Comparison of ENCODE assay signal across 19 mouse cellular contexts in genomic region chr4:86942656-86943055, GRCm38 (mm10).
DNase-seq lines count a peak whose midpoint lies in the region; ATAC-seq and TF ChIP-seq lines count a peak whose summit lies in the region.
"Had no signal": no experiment of that assay in that cellular context is flagged by ENCODE, and none has a peak within 500 bp of the region (broad histone marks: within the 10 kb centered on the region; RNA-seq: fewer than 3 reads in every experiment).

No protein-coding gene starts in this region.

- H3K9me3 ChIP-seq in kidney, embryonic 15.5 days (replicated peaks): no peaks in the 10 kb centered on the region
- no peaks in the 10 kb centered on the region for H3K9me3 ChIP-seq in kidney, embryonic 14.5 days (ENCODE audit: control insufficient read depth, low read length)
- no peaks in the 10 kb centered on the region for H3K9me3 ChIP-seq in E14TG2a.4 (ENCODE audit: low read length)
- H3K9me3 ChIP-seq in ES-Bruce4 (replicated peaks; ENCODE audit: control insufficient read depth, insufficient read depth, low read length, poor library complexity, severe bottlenecking): no peaks in the 10 kb centered on the region
- H3K9me3 ChIP-seq: embryonic facial prominence, embryonic 10.5 days; forebrain, embryonic 13.5 days; hindbrain, embryonic 10.5 days had no signal

- H3K27me3 ChIP-seq in kidney, embryonic 15.5 days: no peaks in the 10 kb centered on the region
- H3K27me3 ChIP-seq in kidney, embryonic 14.5 days (ENCODE audit: control insufficient read depth, insufficient read depth, low read length): no peaks in the 10 kb centered on the region
- no peaks in the 10 kb centered on the region for H3K27me3 ChIP-seq in E14TG2a.4 (ENCODE audit: insufficient read depth, low read length)
- H3K27me3 ChIP-seq in ES-Bruce4 (ENCODE audit: control insufficient read depth, insufficient read depth, low read length, poor library complexity, severe bottlenecking): no peaks in the 10 kb centered on the region
- H3K27me3 ChIP-seq: forebrain, embryonic 13.5 days; heart, embryonic 12.5 days; Patski had no signal

- H3K4me2 ChIP-seq in kidney, embryonic 15.5 days: no peak overlapping the region
- no peak overlapping the region for H3K4me2 ChIP-seq in kidney, embryonic 14.5 days (replicated peaks; ENCODE audit: low read depth, low read length)
- H3K4me2 ChIP-seq: forebrain, embryonic 13.5 days; heart, embryonic 12.5 days; hindbrain, embryonic 14.5 days had no signal

- H3K9ac ChIP-seq in kidney, embryonic 15.5 days: no peak overlapping the region
- H3K9ac ChIP-seq in kidney, embryonic 14.5 days (ENCODE audit: low read depth, low read length): no peak overlapping the region
- 0 out of 2 replicates have a peak overlapping the region, but pooled peaks have one; percentile 18 for H3K9ac ChIP-seq in ES-Bruce4 (ENCODE audit: low read depth, poor library complexity, severe bottlenecking)
- H3K9ac ChIP-seq: forebrain, embryonic 13.5 days; forebrain, postnatal 0 days; heart, embryonic 12.5 days; hindbrain, embryonic 14.5 days had no signal

- TF ChIP-seq CTCF in E14TG2a.4 (conservative IDR thresholded peaks at IDR 0.05; ENCODE audit: low read length) (no peak), ES-Bruce4 (IDR thresholded peaks at IDR 0.05; ENCODE audit: low read depth, low read length) (no peak)

- TF ChIP-seq POLR2A in ES-Bruce4 (IDR thresholded peaks at IDR 0.05; ENCODE audit: insufficient read depth, low read length): no peak

- H3K36me3 ChIP-seq in kidney, embryonic 15.5 days: no peaks in the 10 kb centered on the region
- no peaks in the 10 kb centered on the region for H3K36me3 ChIP-seq in kidney, embryonic 14.5 days (ENCODE audit: control insufficient read depth, insufficient read depth, low read length)
- no peaks in the 10 kb centered on the region for H3K36me3 ChIP-seq in E14TG2a.4 (ENCODE audit: insufficient read depth, low read length)
- no peaks in the 10 kb centered on the region for H3K36me3 ChIP-seq in ES-Bruce4 (ENCODE audit: control insufficient read depth, insufficient read depth, low read length, poor library complexity, severe bottlenecking)
- H3K36me3 ChIP-seq: embryonic facial prominence, embryonic 10.5 days; heart, embryonic 12.5 days; hindbrain, embryonic 10.5 days had no signal

- H3K27ac ChIP-seq in kidney, embryonic 15.5 days: peak overlapping the region; percentile 28; the same call in 1 of the 2 replicates
- no peak overlapping the region for H3K27ac ChIP-seq in kidney, embryonic 14.5 days (ENCODE audit: low read depth, low read length)
- H3K27ac ChIP-seq in ES-Bruce4 (ENCODE audit: insufficient read depth, low read length): no peak overlapping the region
- H3K27ac ChIP-seq: embryonic facial prominence, embryonic 10.5 days; forebrain, embryonic 13.5 days; heart, adult 2 months; hindbrain, embryonic 10.5 days; hindbrain, embryonic 14.5 days had no signal

- H3K4me1 ChIP-seq in kidney, embryonic 15.5 days: no peaks in the 10 kb centered on the region
- no peaks in the 10 kb centered on the region for H3K4me1 ChIP-seq in kidney, embryonic 14.5 days (ENCODE audit: control insufficient read depth, insufficient read depth, low read length)
- peaks cover 12% of the 10 kb centered on the region for H3K4me1 ChIP-seq in E14TG2a.4 (replicated peaks; ENCODE audit: low read depth, low read length)
- no peaks in the 10 kb centered on the region for H3K4me1 ChIP-seq in ES-Bruce4 (ENCODE audit: control insufficient read depth, insufficient read depth, low read length)
- H3K4me1 ChIP-seq: embryonic facial prominence, embryonic 10.5 days; forebrain, embryonic 13.5 days; heart, embryonic 12.5 days; hindbrain, embryonic 10.5 days had no signal

- 67% methylated on average over 6 of the region's 6 CpGs for WGBS in kidney, embryonic 15.5 days
- WGBS in kidney, embryonic 14.5 days: 64% methylated on average over 6 of the region's 6 CpGs

- no peak for TF ChIP-seq EP300 in ES-Bruce4 (IDR thresholded peaks at IDR 0.05; ENCODE audit: insufficient read depth, low read depth, low read length)

- DNase-seq in kidney, postnatal 4 days: peak; percentile 51 to 65
- no peak for DNase-seq in spleen, postnatal 4 days (ENCODE audit: low spot score in 2 of 2)
- DNase-seq: adrenal gland, postnatal 14 days; cerebellum, adult 11-12 months; cerebellum, adult 9-11 months; forebrain, postnatal 0 days; gastrocnemius, postnatal 14 days; heart, adult 2 months had no signal

- 0 out of 2 replicates have a peak, but pooled peaks have one; percentile 52 for ATAC-seq in kidney, embryonic 15.5 days (replicated peaks; ENCODE audit: low FRiP score)
- ATAC-seq in kidney, embryonic 14.5 days (ENCODE audit: low FRiP score, low TSS enrichment): no peak
- ATAC-seq: activated CD4-positive, CD25-positive, alpha-beta regulatory T cell, adult 4 months; forebrain, embryonic 13.5 days; forebrain, postnatal 0 days; Patski had no signal

- no peak overlapping the region for H3K4me3 ChIP-seq in kidney, embryonic 15.5 days (replicated peaks)
- no peak overlapping the region for H3K4me3 ChIP-seq in kidney, embryonic 14.5 days (ENCODE audit: low read length)
- H3K4me3 ChIP-seq in E14TG2a.4 (replicated peaks; ENCODE audit: low read length) (peak overlapping the region; percentile 52), ES-Bruce4 (ENCODE audit: low read depth, low read length) (peak overlapping the region; percentile 64)
- H3K4me3 ChIP-seq: embryonic facial prominence, embryonic 10.5 days; forebrain, embryonic 13.5 days; heart, adult 2 months; heart, embryonic 12.5 days; hindbrain, embryonic 10.5 days had no signal

Comparison
In these comparisons a context has a peak if more than half of its experiments do, and no peak if none do; other contexts are left out.
1. H3K4me3 ChIP-seq: peak in E14TG2a.4 (single experiment) and ES-Bruce4 (single experiment); none in kidney, embryonic 15.5 days (single experiment) and kidney, embryonic 14.5 days (single experiment).
2. DNase-seq: peak in kidney, postnatal 4 days (2 of 2); none in spleen, postnatal 4 days (0 of 2).